Mouse (Mus musculus) gastrocnemius, adult 2 months (tissue): ENCODE measurements around the gene Rps6kb1. TPM values are rescaled to one million over a fixed set of nuclear protein-coding genes. Genes with fewer than 3 reads are reported as not detected.

Experiments
- DNase-seq: peaks from one replicate; pipeline ENCODE4 v3.0.0; 2022
- H3K27ac ChIP-seq: fragments of 200-600 bp; 2 replicates; pipeline ENCODE4 v1.8.1; 2022; ENCODE audit warnings: mild to moderate bottlenecking
- H3K4me3 ChIP-seq: fragments of 200-600 bp; 2 replicates; pipeline ENCODE4 v1.8.1; 2022; ENCODE audit warnings: mild to moderate bottlenecking, moderate library complexity
- CTCF ChIP-seq: fragments of 200-600 bp; IDR thresholded peaks from 2 replicates; pipeline ENCODE4 v1.8.1; 2022; ENCODE audit warnings: antibody characterized with exemption, mild to moderate bottlenecking, moderate library complexity
- intact Hi-C: fragments of 180-260 bp; cut with DNase I; formaldehyde crosslinking; loops from one replicate; pipeline ENCODE4 v1.15.1; 2025
- long read RNA-seq, 2 experiments: library from polyadenylated mRNA; stranded (forward); transcript quantifications; one replicate each; pipeline ENCODE4 v2.0.0; 2021
- total RNA-seq, 2 experiments: library from RNA; stranded (reverse); gene quantifications; 2 replicates each; pipeline ENCODE4 v1.2.3; 2021

The Rps6kb1 gene
- total RNA-seq: 10 to 100 TPM; 21.1 to 22.3 TPM
- long read RNA-seq, experiment 1, full-length matches to known transcripts: 46 of 55 reads
- long read RNA-seq, experiment 1, partial matches to known transcripts: 1 of 55 reads
- long read RNA-seq, experiment 1, other reads (novel, unspliced or antisense): 8 of 55 reads
- long read RNA-seq, experiment 2, full-length matches to known transcripts: 28 of 38 reads
- long read RNA-seq, experiment 2, partial matches to known transcripts: 2 of 38 reads
- long read RNA-seq, experiment 2, other reads (novel, unspliced or antisense): 8 of 38 reads

- Histone ChIP-seq H3K4me3 (peak within 1 kb of the TSS; percentile 96), H3K27ac (peak within 1 kb of the TSS; percentile 94)
- intact Hi-C loops: no loop called here
- DNase-seq: peak; percentile 100
- no peak for TF ChIP-seq CTCF
These were observed at the start of gene Rps6kb1, which contains the start of gene Tubd1 for GRCm38 (mm10) chr11:86544639-86545299. Gene Rps6kb1, minus strand, starts transcription at chr11:86544805. Gene Tubd1, plus strand, starts transcription at chr11:86544991.

- H3K27ac ChIP-seq: peak overlapping the region; percentile 29; the same call in 1 of the 2 replicates
- H3K4me3 ChIP-seq: no peak overlapping the region
- no peak for TF ChIP-seq CTCF
- no peak for DNase-seq
- intact Hi-C loops: no loop called here
These were observed 48.8 kb upstream of the Rps6kb1 start for GRCm38 (mm10) chr11:86593443-86593842.

GRCm38 (mm10) chr11:86592993-86593392 is 48.4 kb upstream of the Rps6kb1 start:
- intact Hi-C loops: no loop called here
- no peak for DNase-seq
- TF ChIP-seq CTCF: no peak
- H3K27ac ChIP-seq: peak overlapping the region; percentile 29
- no peak overlapping the region for H3K4me3 ChIP-seq

GRCm38 (mm10) chr11:86591931-86592616 is 47.5 kb upstream of the Rps6kb1 start:
- no peak for TF ChIP-seq CTCF
- H3K27ac ChIP-seq: peak overlapping the region; percentile 29
- DNase-seq: no peak
- H3K4me3 ChIP-seq: no peak overlapping the region
- intact Hi-C loops: no loop called here

GRCm38 (mm10) chr11:86591301-86591845 is 46.8 kb upstream of the Rps6kb1 start:
- Histone ChIP-seq H3K27ac (no peak overlapping the region), H3K4me3 (no peak overlapping the region)
- no peak for DNase-seq
- no peak for TF ChIP-seq CTCF
- intact Hi-C loops: no loop called here

- no peak overlapping the region for H3K27ac ChIP-seq
- DNase-seq: no peak
- no peak overlapping the region for H3K4me3 ChIP-seq
- TF ChIP-seq CTCF: no peak
- intact Hi-C loops: no loop called here
These were observed 46.0 kb upstream of the Rps6kb1 start for GRCm38 (mm10) chr11:86590579-86590978.

GRCm38 (mm10) chr11:86590066-86590465 is 45.5 kb upstream of the Rps6kb1 start:
- DNase-seq: no peak
- TF ChIP-seq CTCF: no peak
- intact Hi-C loops: no loop called here
- H3K27ac ChIP-seq: no peak overlapping the region
- no peak overlapping the region for H3K4me3 ChIP-seq

- no peak overlapping the region for H3K4me3 ChIP-seq
- no peak for TF ChIP-seq CTCF
- intact Hi-C loops: no loop called here
- H3K27ac ChIP-seq: no peak overlapping the region
- DNase-seq: no peak
These were observed 44.1 kb upstream of the Rps6kb1 start for GRCm38 (mm10) chr11:86588583-86589298.

GRCm38 (mm10) chr11:86587830-86588229 is 43.2 kb upstream of the Rps6kb1 start:
- intact Hi-C loops: no loop called here
- Histone ChIP-seq H3K4me3 (peak overlapping the region; percentile 68), H3K27ac (peak overlapping the region; percentile 84)
- DNase-seq: no peak
- TF ChIP-seq CTCF: no peak

GRCm38 (mm10) chr11:86586868-86587792 is 42.5 kb upstream of the Rps6kb1 start:
- intact Hi-C loops: no loop called here
- Histone ChIP-seq H3K4me3 (peak overlapping the region; percentile 68), H3K27ac (peak overlapping the region; percentile 84)
- no peak for TF ChIP-seq CTCF
- peak; percentile 34 for DNase-seq

- Histone ChIP-seq H3K27ac (peak overlapping the region; percentile 84), H3K4me3 (peak overlapping the region; percentile 68)
- TF ChIP-seq CTCF: no peak
- intact Hi-C loops: no loop called here
- peak; percentile 44 for DNase-seq
These were observed 41.7 kb upstream of the Rps6kb1 start for GRCm38 (mm10) chr11:86586177-86586867.
